Mouse (Mus musculus) liver, adult 2 months (tissue): Measurements from ENCODE around the gene Nfatc4.

ENCODE experiments used
- CTCF ChIP-seq: fragments of 200-500 bp; IDR thresholded peaks from 2 replicates; pipeline ENCODE4 v1.5.1; 2011; ENCODE audit warnings: low read depth, low read length, control low read depth
- POLR2A ChIP-seq: fragments of 200-500 bp; IDR thresholded peaks from 2 replicates; pipeline ENCODE4 v1.6.1; 2011; ENCODE audit warnings: low read length, control low read depth; ENCODE audit not compliant: insufficient read depth; ENCODE audit errors: extremely low read depth

GRCm38 (mm10) chr14:55880982-55881381 lies 58.0 kb downstream of the Nfatc4 start:
- no peak for TF ChIP-seq CTCF
- TF ChIP-seq POLR2A: no peak
